Mouse (Mus musculus): ENCODE measurements around the gene Cdh6. TPM values are rescaled to one million over a fixed set of nuclear protein-coding genes. Genes with fewer than 3 reads are reported as not detected.

Gene Cdh6
- polyA plus RNA-seq (2014; fragmentation: Illumina TruSeq; extraction: RNeasy Lipid Tissue Mini Kit (QIAGEN cat#74804); ENCODE audit: low read depth, low replicate concordance), result 0.31 TPM

DNA sequence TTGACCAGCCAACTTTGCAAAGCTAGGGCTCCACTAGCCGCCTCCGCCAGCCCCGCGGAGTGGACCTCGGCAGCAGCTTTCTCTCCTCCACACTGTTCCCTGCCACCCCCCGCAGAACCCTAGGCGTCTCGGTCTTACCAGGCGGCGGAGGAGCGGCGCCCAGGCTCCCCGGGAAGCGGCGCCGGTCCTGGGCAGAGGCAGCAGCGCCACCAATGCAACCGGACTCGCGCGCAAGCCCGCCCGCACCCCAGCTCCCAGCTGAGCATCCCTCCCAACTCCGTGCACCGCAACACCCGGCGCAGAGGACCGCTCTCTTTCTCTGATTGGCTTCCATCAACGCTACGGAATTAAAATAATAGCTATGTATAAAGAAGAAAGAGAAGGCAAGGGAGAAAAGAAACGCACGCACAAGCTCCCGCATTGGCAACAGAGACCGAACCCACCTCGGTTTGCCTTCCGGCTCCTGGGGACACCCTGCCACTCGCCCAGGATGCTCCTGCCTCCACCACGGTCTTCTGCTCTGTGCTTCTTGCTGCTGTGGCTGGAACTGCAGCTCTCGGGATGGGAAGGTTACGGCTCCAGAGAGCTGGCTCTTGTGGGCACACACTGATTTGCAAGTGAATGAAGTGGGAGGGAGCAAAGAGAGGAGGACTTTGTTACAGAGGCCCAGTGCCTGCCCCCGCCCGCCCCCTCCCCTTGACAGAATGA is at the start of gene Cdh6:
Gene Cdh6, minus strand, starts transcription at position 605 of the 708 bp plus-strand sequence.

